Mouse (Mus musculus): ENCODE results near the gene Inpp4b. TPM values are rescaled to one million over a fixed set of nuclear protein-coding genes. Genes with fewer than 3 reads are reported as not detected.

The Inpp4b gene
- total and polyA plus RNA-seq, 3 experiments = 0.59 to 36.8 (median 35.6) TPM

DNA sequence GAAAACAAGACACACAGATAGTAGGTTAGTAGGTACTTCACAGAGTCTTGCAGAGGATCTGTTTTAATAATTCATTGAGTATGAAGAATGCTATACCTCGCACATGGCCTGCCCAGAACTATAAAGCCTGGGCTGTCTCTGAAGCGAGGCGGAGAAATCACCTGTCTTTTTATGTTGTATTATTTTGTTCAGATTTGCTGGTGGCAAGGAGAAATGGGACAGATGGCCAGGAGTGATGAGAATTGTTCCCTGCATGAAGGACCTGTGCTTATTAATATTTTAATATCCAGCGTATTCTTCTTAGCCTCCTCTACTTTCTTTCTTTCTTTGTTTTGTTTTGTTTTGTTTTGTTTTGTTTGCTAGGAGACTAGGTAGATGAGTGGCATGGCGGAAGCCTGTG lies 604.5 kb downstream of the Inpp4b start:
- no peak for ATAC-seq (ENCODE audit: extremely low read depth, insufficient number of reproducible peaks, low FRiP score, poor library complexity, severe bottlenecking)

DNA sequence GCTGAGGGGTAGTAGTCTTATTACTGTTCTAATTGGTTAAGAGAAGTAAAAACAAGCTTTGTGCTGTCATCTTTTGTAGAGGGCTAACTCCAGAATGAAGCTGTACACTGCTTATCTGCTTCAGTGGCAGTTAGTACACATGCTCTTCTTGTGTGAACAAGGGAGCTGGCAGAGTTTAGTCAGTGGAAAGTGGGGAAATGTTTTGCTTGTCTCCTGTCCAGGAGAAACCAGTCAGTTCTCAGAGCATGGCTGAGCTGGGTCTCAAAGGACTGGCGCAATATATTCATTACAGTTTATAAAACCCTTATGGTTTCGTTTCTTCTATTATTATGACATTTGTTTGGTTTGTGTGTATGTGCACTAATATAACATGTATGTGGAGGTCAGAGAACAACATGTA lies 610.7 kb downstream of the Inpp4b start:
- Histone ChIP-seq H3K36me3 (replicated peaks) (peaks cover 5% of the 10 kb centered on the region), H3K27me3 (ENCODE audit: insufficient read depth, low read length) (no peaks in the 10 kb centered on the region), H3K9me3 (replicated peaks) (no peaks in the 10 kb centered on the region), H3K4me3 (ENCODE audit: low read depth, low read length) (no peak overlapping the region), H3K4me1 (ENCODE audit: insufficient read depth, low read depth, low read length) (no peaks in the 10 kb centered on the region)
- no peak for DNase-seq (ENCODE audit: low spot score)
- TF ChIP-seq CTCF (IDR thresholded peaks at IDR 0.05; ENCODE audit: low read depth, low read length) (no peak), GATA2 (IDR thresholded peaks at IDR 0.05; ENCODE audit: borderline replicate concordance, low read depth, low read length) (no peak), TAL1 (conservative IDR thresholded peaks at IDR 0.05; ENCODE audit: low read depth, low read length) (no peak), GATA1 (IDR thresholded peaks at IDR 0.05; ENCODE audit: borderline replicate concordance, low read length) (no peak), POLR2AphosphoS5 (IDR thresholded peaks at IDR 0.05; ENCODE audit: insufficient replicate concordance, low read depth, low read length) (no peak)
- ATAC-seq (ENCODE audit: extremely low read depth, insufficient number of reproducible peaks, low FRiP score, poor library complexity, severe bottlenecking) = no peak

More for the DNA sequence above, 604.5 kb downstream of the Inpp4b start:
- Histone ChIP-seq H3K27me3 (ENCODE audit: insufficient read depth, low read length) (no peaks in the 10 kb centered on the region), H3K4me3 (ENCODE audit: low read depth, low read length) (no peak overlapping the region), H3K4me1 (ENCODE audit: insufficient read depth, low read depth, low read length) (no peaks in the 10 kb centered on the region), H3K36me3 (replicated peaks) (no peaks in the 10 kb centered on the region), H3K9me3 (replicated peaks) (no peaks in the 10 kb centered on the region)
- no peak for TF ChIP-seq CTCF (IDR thresholded peaks at IDR 0.05; ENCODE audit: low read depth, low read length)
- DNase-seq (ENCODE audit: low spot score) = no peak

DNA sequence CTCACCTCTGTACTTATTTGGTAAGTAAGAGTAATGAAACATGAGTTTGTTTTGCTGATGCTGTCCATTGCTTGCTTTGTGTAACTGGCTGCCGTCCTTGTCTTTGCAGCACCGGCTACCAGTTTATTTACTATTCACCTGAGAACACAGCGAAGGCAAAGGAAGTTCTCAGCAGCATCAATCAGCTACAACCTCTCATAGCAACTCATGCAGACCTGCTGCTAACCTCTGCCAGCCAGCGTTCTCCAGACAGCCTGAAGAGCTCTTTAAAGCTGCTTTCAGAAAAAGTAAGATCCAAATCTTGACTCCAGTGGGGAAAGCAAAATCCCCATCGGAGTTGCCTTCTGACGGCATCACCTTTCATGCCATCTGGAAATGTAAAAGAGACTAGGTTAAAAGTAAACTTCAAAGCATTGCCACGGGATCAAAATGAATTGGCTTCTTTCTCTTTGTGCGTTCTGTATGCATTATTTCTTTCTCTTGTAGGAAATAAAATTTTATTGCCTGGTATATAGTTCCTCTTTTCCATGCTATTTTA lies 642.8 kb downstream of the Inpp4b start:
- ATAC-seq (ENCODE audit: extremely low read depth, insufficient number of reproducible peaks, low FRiP score, poor library complexity, severe bottlenecking) = no peak
- H3K9me3 ChIP-seq (replicated peaks) = no peaks in the 10 kb centered on the region
- H3K4me1 ChIP-seq (ENCODE audit: insufficient read depth, low read depth, low read length) = no peaks in the 10 kb centered on the region
- peaks cover 14% of the 10 kb centered on the region for H3K36me3 ChIP-seq (replicated peaks)
- no peak for DNase-seq (ENCODE audit: low spot score)
- no peaks in the 10 kb centered on the region for H3K27me3 ChIP-seq (ENCODE audit: insufficient read depth, low read length)
- no peak overlapping the region for H3K4me3 ChIP-seq (ENCODE audit: low read depth, low read length)
- no peak for TF ChIP-seq GATA1 (IDR thresholded peaks at IDR 0.05; ENCODE audit: borderline replicate concordance, low read length)
- no peak for TF ChIP-seq GATA2 (IDR thresholded peaks at IDR 0.05; ENCODE audit: borderline replicate concordance, low read depth, low read length)
- TF ChIP-seq CTCF (IDR thresholded peaks at IDR 0.05; ENCODE audit: low read depth, low read length) = no peak
- TF ChIP-seq POLR2AphosphoS5 (IDR thresholded peaks at IDR 0.05; ENCODE audit: insufficient replicate concordance, low read depth, low read length) = no peak
- no peak for TF ChIP-seq TAL1 (conservative IDR thresholded peaks at IDR 0.05; ENCODE audit: low read depth, low read length)

DNA sequence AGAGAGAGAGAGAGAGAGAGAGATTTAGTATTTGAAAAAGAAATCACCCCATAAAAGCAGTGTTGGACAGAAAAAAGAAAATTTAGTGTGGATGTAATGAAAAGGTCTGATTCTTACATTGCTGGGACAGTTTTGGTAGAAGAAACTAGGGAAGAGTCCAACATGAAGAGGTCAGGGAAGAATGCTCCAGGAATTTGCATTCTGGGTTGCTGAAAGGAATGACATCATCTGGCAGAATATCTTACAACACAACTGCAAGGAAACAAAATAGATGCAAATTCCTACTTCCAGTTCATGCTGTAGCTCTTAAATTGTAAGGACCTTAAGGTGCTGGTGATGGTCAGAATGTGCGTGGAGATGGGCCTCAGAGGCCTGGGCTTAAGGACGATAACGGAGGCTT lies 650.6 kb downstream of the Inpp4b start:
- H3K9me3 ChIP-seq (replicated peaks) = no peaks in the 10 kb centered on the region
- TF ChIP-seq GATA1 (IDR thresholded peaks at IDR 0.05; ENCODE audit: borderline replicate concordance, low read length) (no peak), GATA2 (IDR thresholded peaks at IDR 0.05; ENCODE audit: borderline replicate concordance, low read depth, low read length) (no peak), CTCF (IDR thresholded peaks at IDR 0.05; ENCODE audit: low read depth, low read length) (no peak), TAL1 (conservative IDR thresholded peaks at IDR 0.05; ENCODE audit: low read depth, low read length) (no peak), POLR2AphosphoS5 (IDR thresholded peaks at IDR 0.05; ENCODE audit: insufficient replicate concordance, low read depth, low read length) (no peak)
- H3K4me3 ChIP-seq (ENCODE audit: low read depth, low read length) = no peak overlapping the region
- no peaks in the 10 kb centered on the region for H3K4me1 ChIP-seq (ENCODE audit: insufficient read depth, low read depth, low read length)
- H3K27me3 ChIP-seq (ENCODE audit: insufficient read depth, low read length) = no peaks in the 10 kb centered on the region
- peaks cover 14% of the 10 kb centered on the region for H3K36me3 ChIP-seq (replicated peaks)
- DNase-seq (ENCODE audit: low spot score) = no peak
- ATAC-seq (ENCODE audit: extremely low read depth, insufficient number of reproducible peaks, low FRiP score, poor library complexity, severe bottlenecking) = no peak

DNA sequence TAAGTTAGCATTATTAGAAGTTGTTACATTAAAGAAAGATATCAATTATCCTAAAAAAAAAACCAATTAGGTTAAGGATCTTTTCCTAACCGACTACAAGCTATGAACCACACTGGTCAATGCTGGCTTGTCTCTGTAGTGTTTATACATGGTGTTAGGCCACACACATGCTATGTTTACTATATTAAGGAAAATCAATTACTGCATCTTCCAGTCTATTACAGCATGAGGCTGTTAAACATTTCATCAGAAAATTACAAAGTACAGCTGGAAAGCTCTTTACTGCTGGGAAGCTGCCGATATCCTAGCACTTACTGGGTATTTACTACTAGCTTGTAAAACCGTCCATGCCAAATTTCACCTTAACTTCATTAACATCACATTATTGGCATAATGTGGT lies 653.9 kb downstream of the Inpp4b start:
- TF ChIP-seq GATA2 (IDR thresholded peaks at IDR 0.05; ENCODE audit: borderline replicate concordance, low read depth, low read length) (no peak), CTCF (IDR thresholded peaks at IDR 0.05; ENCODE audit: low read depth, low read length) (no peak), POLR2AphosphoS5 (IDR thresholded peaks at IDR 0.05; ENCODE audit: insufficient replicate concordance, low read depth, low read length) (no peak), TAL1 (conservative IDR thresholded peaks at IDR 0.05; ENCODE audit: low read depth, low read length) (no peak)
- Histone ChIP-seq H3K4me3 (ENCODE audit: low read depth, low read length) (no peak overlapping the region), H3K27me3 (ENCODE audit: insufficient read depth, low read length) (no peaks in the 10 kb centered on the region), H3K36me3 (replicated peaks) (peaks cover 22% of the 10 kb centered on the region), H3K4me1 (ENCODE audit: insufficient read depth, low read depth, low read length) (no peaks in the 10 kb centered on the region), H3K9me3 (replicated peaks) (no peaks in the 10 kb centered on the region)
- ATAC-seq (ENCODE audit: extremely low read depth, insufficient number of reproducible peaks, low FRiP score, poor library complexity, severe bottlenecking) (no peak), DNase-seq (ENCODE audit: low spot score) (no peak)

DNA sequence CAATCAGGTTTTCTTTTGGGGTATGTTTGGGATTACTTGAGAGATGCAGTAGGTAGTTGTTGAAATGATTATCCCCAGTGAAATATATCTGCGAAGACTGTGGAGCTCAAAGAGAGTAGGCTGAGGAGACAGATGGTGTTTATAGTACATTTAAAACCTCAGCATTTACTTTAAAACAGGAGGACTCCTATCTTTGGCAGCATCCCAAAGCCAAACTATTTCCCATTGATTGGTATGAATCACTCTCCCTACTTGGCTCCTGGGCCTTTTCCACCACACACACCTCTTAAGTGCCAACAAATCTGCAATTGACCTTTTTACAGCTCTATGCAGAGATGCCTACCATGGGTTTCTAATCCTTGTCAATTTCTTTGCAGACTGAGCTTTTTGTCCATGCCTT lies 654.5 kb downstream of the Inpp4b start:
- no peak for ATAC-seq (ENCODE audit: extremely low read depth, insufficient number of reproducible peaks, low FRiP score, poor library complexity, severe bottlenecking)
- Histone ChIP-seq H3K36me3 (replicated peaks) (peaks cover 22% of the 10 kb centered on the region), H3K9me3 (replicated peaks) (no peaks in the 10 kb centered on the region), H3K4me1 (ENCODE audit: insufficient read depth, low read depth, low read length) (no peaks in the 10 kb centered on the region), H3K4me3 (ENCODE audit: low read depth, low read length) (no peak overlapping the region), H3K27me3 (ENCODE audit: insufficient read depth, low read length) (no peaks in the 10 kb centered on the region)
- DNase-seq (ENCODE audit: low spot score) = no peak
- TF ChIP-seq TAL1 (conservative IDR thresholded peaks at IDR 0.05; ENCODE audit: low read depth, low read length) (no peak), GATA1 (IDR thresholded peaks at IDR 0.05; ENCODE audit: borderline replicate concordance, low read length) (no peak), CTCF (IDR thresholded peaks at IDR 0.05; ENCODE audit: low read depth, low read length) (no peak), GATA2 (IDR thresholded peaks at IDR 0.05; ENCODE audit: borderline replicate concordance, low read depth, low read length) (no peak), POLR2AphosphoS5 (IDR thresholded peaks at IDR 0.05; ENCODE audit: insufficient replicate concordance, low read depth, low read length) (no peak)

DNA sequence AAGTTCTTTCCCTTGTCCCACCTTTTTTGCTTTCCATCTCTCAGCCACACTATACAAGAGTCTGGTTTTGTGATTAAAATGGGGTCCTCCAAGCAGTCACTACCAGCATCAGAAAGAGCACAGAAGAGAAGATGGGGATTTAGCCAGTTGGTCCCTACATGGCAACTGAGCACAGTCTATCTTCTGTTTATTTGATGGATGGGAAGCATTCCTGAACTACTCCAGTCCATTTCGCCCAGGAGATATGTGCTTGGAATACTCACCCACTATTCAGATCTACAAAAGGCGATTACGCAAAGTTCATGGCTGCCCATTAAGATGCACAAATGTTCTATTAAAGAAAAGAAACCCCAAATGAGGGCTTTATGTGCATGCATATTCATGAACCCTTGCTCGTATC lies 661.8 kb downstream of the Inpp4b start:
- Histone ChIP-seq H3K36me3 (replicated peaks) (peaks cover 13% of the 10 kb centered on the region), H3K9me3 (replicated peaks) (no peaks in the 10 kb centered on the region), H3K4me3 (ENCODE audit: low read depth, low read length) (no peak overlapping the region), H3K27me3 (ENCODE audit: insufficient read depth, low read length) (no peaks in the 10 kb centered on the region), H3K4me1 (ENCODE audit: insufficient read depth, low read depth, low read length) (no peaks in the 10 kb centered on the region)
- ATAC-seq (ENCODE audit: extremely low read depth, insufficient number of reproducible peaks, low FRiP score, poor library complexity, severe bottlenecking) (no peak), DNase-seq (ENCODE audit: low spot score) (no peak)
- no peak for TF ChIP-seq CTCF (IDR thresholded peaks at IDR 0.05; ENCODE audit: low read depth, low read length)
- no peak for TF ChIP-seq TAL1 (conservative IDR thresholded peaks at IDR 0.05; ENCODE audit: low read depth, low read length)
- TF ChIP-seq POLR2AphosphoS5 (IDR thresholded peaks at IDR 0.05; ENCODE audit: insufficient replicate concordance, low read depth, low read length) = no peak
- TF ChIP-seq GATA2 (IDR thresholded peaks at IDR 0.05; ENCODE audit: borderline replicate concordance, low read depth, low read length) = no peak
- no peak for TF ChIP-seq GATA1 (IDR thresholded peaks at IDR 0.05; ENCODE audit: borderline replicate concordance, low read length)

All from G1E (cell line).